Mouse (Mus musculus) midbrain, embryonic 12.5 days (tissue): ENCODE results near the gene Ak6. TPM values are rescaled to one million over a fixed set of nuclear protein-coding genes. Genes with fewer than 3 reads are reported as not detected.

Source experiments
- ATAC-seq: fragments of 200-750 bp; cut with Nextera tagmentation; 2 replicates; pipeline ENCODE4 v1.8.0; 2017; ENCODE audit warnings: low read depth, moderate TSS enrichment, moderate library complexity; ENCODE audit not compliant: low FRiP score
- H3K27ac ChIP-seq: fragments of 300-500 bp; sonication (generic); replicated peaks from 2 replicates; pipeline ENCODE4 v1.5.1; 2016; ENCODE audit warnings: mild to moderate bottlenecking
- H3K27me3 ChIP-seq: fragments of 300-500 bp; sonication (generic); 2 replicates; pipeline ENCODE4 v1.6.1; 2016; ENCODE audit warnings: mild to moderate bottlenecking
- H3K36me3 ChIP-seq: fragments of 300-500 bp; sonication (generic); 2 replicates; pipeline ENCODE4 v1.6.1; 2016
- H3K4me1 ChIP-seq: fragments of 300-500 bp; sonication (generic); 2 replicates; pipeline ENCODE4 v1.6.1; 2016
- H3K4me2 ChIP-seq: fragments of 300-500 bp; sonication (generic); replicated peaks from 2 replicates; pipeline ENCODE4 v1.6.1; 2016; ENCODE audit warnings: mild to moderate bottlenecking, moderate library complexity
- H3K4me3 ChIP-seq: fragments of 300-500 bp; sonication (generic); 2 replicates; pipeline ENCODE4 v1.5.1; 2016; ENCODE audit warnings: mild to moderate bottlenecking
- H3K9ac ChIP-seq: fragments of 300-500 bp; sonication (generic); replicated peaks from 2 replicates; pipeline ENCODE4 v1.6.1; 2016; ENCODE audit warnings: mild to moderate bottlenecking, moderate library complexity
- H3K9me3 ChIP-seq: fragments of 300-500 bp; sonication (generic); 2 replicates; pipeline ENCODE4 v1.6.1; 2016; ENCODE audit warnings: mild to moderate bottlenecking
- WGBS: fragments of 180-500 bp; shearing (Covaris S2); methylation state at CpG from one replicate; pipeline ENCODE4 v1.1.7; 2016; 5-methylcytosine and 5-hydroxymethylcytosine counted together
- polyA plus RNA-seq: library from polyadenylated mRNA; unstranded; fragments of >200 nt; fragmentation: Nextera tagmentation; extraction: Ambion mirVana; gene quantifications from 2 replicates; pipeline ENCODE4 v1.2.1, GENCODE M21; 2016

Ak6 gene
- polyA plus RNA-seq, 1 experiment from 2014 or later, result 292 TPM

- Histone ChIP-seq H3K27me3 (0 out of 2 replicates have a peak, but pooled peaks cover under 1% of the 10 kb centered on the region), H3K4me1 (no peaks in the 10 kb centered on the region), H3K27ac (no peak overlapping the region), H3K4me2 (no peak overlapping the region), H3K9ac (no peak overlapping the region), H3K36me3 (no peaks in the 10 kb centered on the region), H3K9me3 (no peaks in the 10 kb centered on the region), H3K4me3 (no peak overlapping the region)
- no peak for ATAC-seq
- WGBS, result 92% methylated on average over 15 of the region's 15 CpGs
These were observed 25.3 kb downstream of the Ak6 start for GRCm38 (mm10) chr13:100675936-100676635.

DNA sequence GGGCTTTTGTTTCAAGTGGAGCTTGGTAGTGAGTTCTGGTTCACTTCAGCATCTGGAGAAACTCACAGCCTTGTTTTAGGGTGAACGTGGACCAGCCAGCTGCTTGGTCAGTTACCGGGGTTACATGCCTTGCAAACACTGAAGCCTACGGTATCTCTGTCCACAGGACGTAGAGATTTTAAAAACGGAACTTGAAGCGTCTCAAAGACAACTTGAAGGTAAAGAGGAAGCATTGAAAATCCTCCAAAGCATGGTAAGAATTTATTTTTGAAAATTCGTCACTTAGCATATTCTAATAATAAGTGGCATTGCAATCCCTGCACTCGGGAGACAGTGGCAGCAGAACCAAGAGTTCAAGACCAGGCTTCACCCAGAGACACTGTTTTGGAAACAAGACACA, 30.8 kb downstream of the Ak6 start:
- Histone ChIP-seq H3K36me3 (no peaks in the 10 kb centered on the region), H3K27me3 (no peaks in the 10 kb centered on the region), H3K4me1 (no peaks in the 10 kb centered on the region), H3K4me3 (no peak overlapping the region), H3K4me2 (no peak overlapping the region), H3K9me3 (no peaks in the 10 kb centered on the region), H3K9ac (no peak overlapping the region), H3K27ac (no peak overlapping the region)
- WGBS, result 90% methylated on average over 8 of the region's 8 CpGs
- ATAC-seq, result no peak

DNA sequence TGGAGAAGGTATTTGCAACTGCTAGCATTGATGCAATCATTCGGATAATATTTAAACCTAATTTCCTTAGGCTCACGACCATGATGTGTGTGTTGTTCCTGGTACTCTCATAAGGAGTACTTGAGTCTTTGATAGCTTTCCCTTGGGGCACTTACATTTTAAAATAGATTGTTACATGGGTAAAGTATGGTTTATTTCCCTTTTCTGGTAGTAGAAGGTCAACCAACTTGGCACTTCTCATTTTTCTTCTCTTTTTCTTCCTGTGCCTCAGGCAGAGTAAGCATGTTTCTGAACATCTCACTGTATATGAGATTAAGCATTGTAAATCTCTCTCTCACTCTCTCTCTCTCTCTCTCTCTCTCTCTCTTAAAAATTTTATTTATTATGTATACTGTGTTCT, 32.1 kb downstream of the Ak6 start:
- Histone ChIP-seq H3K4me3 (no peak overlapping the region), H3K4me1 (no peaks in the 10 kb centered on the region), H3K9ac (no peak overlapping the region), H3K27ac (no peak overlapping the region), H3K9me3 (no peaks in the 10 kb centered on the region), H3K27me3 (no peaks in the 10 kb centered on the region), H3K4me2 (no peak overlapping the region), H3K36me3 (no peaks in the 10 kb centered on the region)
- no peak for ATAC-seq
- 83% methylated on average over 2 of the region's 2 CpGs for WGBS

DNA sequence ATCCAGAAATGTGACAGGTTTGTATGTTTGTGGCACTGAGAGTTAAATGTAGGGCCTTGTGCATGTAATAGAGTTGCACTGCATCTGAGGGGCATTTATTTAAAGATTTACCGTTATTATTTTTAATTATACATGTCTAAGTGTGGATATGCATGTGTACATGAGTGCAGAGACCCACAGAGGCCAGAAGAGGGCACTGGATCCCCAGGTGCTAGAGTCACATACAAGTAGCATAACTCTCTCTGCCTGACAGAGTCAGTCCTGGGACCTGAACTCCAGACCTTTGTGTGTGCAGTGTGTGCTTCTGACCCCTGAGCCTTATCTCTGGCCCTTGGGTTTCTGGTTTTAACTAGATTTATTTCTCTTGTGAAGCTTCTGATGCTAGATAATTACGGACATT, 33.6 kb downstream of the Ak6 start:
- Histone ChIP-seq H3K9ac (no peak overlapping the region), H3K4me3 (no peak overlapping the region), H3K4me2 (no peak overlapping the region), H3K36me3 (no peaks in the 10 kb centered on the region), H3K27ac (no peak overlapping the region), H3K9me3 (no peaks in the 10 kb centered on the region), H3K27me3 (no peaks in the 10 kb centered on the region), H3K4me1 (no peaks in the 10 kb centered on the region)
- no peak for ATAC-seq
- 74% methylated on average over 2 of the region's 2 CpGs for WGBS

DNA sequence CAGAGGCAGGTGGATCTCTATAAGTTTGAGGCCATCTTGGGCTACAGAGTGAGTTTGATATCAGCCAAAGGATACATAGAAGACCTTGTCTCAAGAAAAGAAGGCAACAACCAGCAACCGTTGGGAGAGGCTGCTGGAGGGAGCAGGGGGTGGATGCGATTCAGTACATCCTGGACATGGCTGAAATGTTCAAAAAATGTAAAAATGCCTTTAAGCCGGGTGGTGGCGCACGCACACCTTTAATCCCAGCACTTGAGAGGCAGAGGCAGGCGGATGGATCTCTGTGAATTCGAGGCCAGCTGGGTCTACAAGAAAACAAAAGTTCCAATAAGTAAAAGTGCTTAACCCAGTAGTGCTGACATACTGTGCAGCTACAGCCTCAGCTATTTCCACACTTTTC, 36.7 kb downstream of the Ak6 start:
- no peaks in the 10 kb centered on the region for H3K36me3 ChIP-seq
- no peak for ATAC-seq
- no peaks in the 10 kb centered on the region for H3K4me1 ChIP-seq
- H3K4me3 ChIP-seq, result no peak overlapping the region
- no peaks in the 10 kb centered on the region for H3K9me3 ChIP-seq
- no peak overlapping the region for H3K27ac ChIP-seq
- no peak overlapping the region for H3K4me2 ChIP-seq
- WGBS, result 66% methylated on average over 7 of the region's 7 CpGs
- H3K9ac ChIP-seq, result no peak overlapping the region
- H3K27me3 ChIP-seq, result no peaks in the 10 kb centered on the region

- no peak for ATAC-seq
- no peaks in the 10 kb centered on the region for H3K4me1 ChIP-seq
- H3K27ac ChIP-seq, result no peak overlapping the region
- no peak overlapping the region for H3K4me2 ChIP-seq
- WGBS, result 96% methylated on average over 3 of the region's 3 CpGs
- no peaks in the 10 kb centered on the region for H3K9me3 ChIP-seq
- no peaks in the 10 kb centered on the region for H3K27me3 ChIP-seq
- no peak overlapping the region for H3K4me3 ChIP-seq
- no peak overlapping the region for H3K9ac ChIP-seq
- H3K36me3 ChIP-seq, result peaks cover 37% of the 10 kb centered on the region
These were observed 46.8 kb downstream of the Ak6 start for GRCm38 (mm10) chr13:100697541-100697940.

DNA sequence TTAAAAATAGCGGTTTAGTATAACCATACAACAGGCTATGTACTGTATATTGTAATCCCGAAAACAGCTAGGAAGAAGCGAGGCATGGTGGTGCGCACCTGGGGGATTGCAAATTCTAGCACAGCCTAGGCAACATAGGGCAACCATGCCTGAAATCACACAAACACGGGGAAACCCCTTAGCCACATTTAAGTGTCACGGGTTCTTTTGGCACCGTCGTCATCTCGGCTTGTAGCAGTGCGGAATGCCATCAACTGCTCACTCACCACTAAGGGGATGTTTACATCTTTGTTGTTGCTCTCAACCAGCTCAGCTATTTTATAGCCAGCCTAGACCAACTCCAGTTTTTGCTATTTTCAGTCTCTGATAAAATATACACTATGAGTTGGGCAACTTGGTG, 48.1 kb downstream of the Ak6 start:
- ATAC-seq, result no peak
- Histone ChIP-seq H3K4me3 (no peak overlapping the region), H3K36me3 (peaks cover 49% of the 10 kb centered on the region), H3K27ac (no peak overlapping the region), H3K27me3 (no peaks in the 10 kb centered on the region), H3K9me3 (no peaks in the 10 kb centered on the region), H3K9ac (no peak overlapping the region), H3K4me1 (no peaks in the 10 kb centered on the region), H3K4me2 (no peak overlapping the region)
- WGBS, result 97% methylated on average over 10 of the region's 10 CpGs

- Histone ChIP-seq H3K9me3 (no peaks in the 10 kb centered on the region), H3K4me1 (no peaks in the 10 kb centered on the region), H3K27me3 (no peaks in the 10 kb centered on the region), H3K9ac (no peak overlapping the region), H3K4me2 (no peak overlapping the region), H3K27ac (no peak overlapping the region), H3K36me3 (peaks cover 76% of the 10 kb centered on the region), H3K4me3 (no peak overlapping the region)
- 97% methylated on average over 2 of the region's 2 CpGs for WGBS
- ATAC-seq, result no peak
These were observed 52.7 kb downstream of the Ak6 start for GRCm38 (mm10) chr13:100703468-100703867.

GRCm38 (mm10) chr13:100706206-100706605, 55.4 kb downstream of the Ak6 start:
- no peaks in the 10 kb centered on the region for H3K27me3 ChIP-seq
- no peak overlapping the region for H3K4me2 ChIP-seq
- ATAC-seq, result no peak
- H3K4me1 ChIP-seq, result no peaks in the 10 kb centered on the region
- H3K9ac ChIP-seq, result no peak overlapping the region
- H3K27ac ChIP-seq, result no peak overlapping the region
- H3K4me3 ChIP-seq, result no peak overlapping the region
- WGBS, result 97% methylated on average over 7 of the region's 7 CpGs
- no peaks in the 10 kb centered on the region for H3K9me3 ChIP-seq
- peaks cover 83% of the 10 kb centered on the region for H3K36me3 ChIP-seq

GRCm38 (mm10) chr13:100715467-100715866, 64.7 kb downstream of the Ak6 start:
- H3K9me3 ChIP-seq, result no peaks in the 10 kb centered on the region

More at GRCm38 (mm10) chr13:100715467-100715866, 64.7 kb downstream of the Ak6 start:
- WGBS, result 97% methylated on average over 6 of the region's 6 CpGs
- no peak overlapping the region for H3K4me2 ChIP-seq
- peaks cover 70% of the 10 kb centered on the region for H3K36me3 ChIP-seq
- no peaks in the 10 kb centered on the region for H3K27me3 ChIP-seq
- no peaks in the 10 kb centered on the region for H3K4me1 ChIP-seq
- no peak for ATAC-seq
- no peak overlapping the region for H3K4me3 ChIP-seq
- no peak overlapping the region for H3K9ac ChIP-seq
- no peak overlapping the region for H3K27ac ChIP-seq

Other genes with a start within 250 kb of the Ak6 start
- gene Naip1, start 198.1 kb upstream of the Ak6 start, polyA plus RNA-seq, result not detected in 2 replicates
- 81.9 and 88.8 TPM in 2 replicates for gene Gtf2h2, start 158.4 kb upstream of the Ak6 start, polyA plus RNA-seq
- 2.9 and 3.3 TPM in 2 replicates for gene Ocln, start 98.3 kb upstream of the Ak6 start, polyA plus RNA-seq
- 1.9 and 2.0 TPM in 2 replicates for gene Marveld2, start 34.0 kb upstream of the Ak6 start, polyA plus RNA-seq
- 22.5 and 23.7 TPM in 2 replicates for gene Rad17, start 72 bp downstream of the Ak6 start, polyA plus RNA-seq
- 17.8 and 22.1 TPM in 2 replicates for gene Taf9, start 600 bp downstream of the Ak6 start, polyA plus RNA-seq
- 2.5 and 3.1 TPM in 2 replicates for gene Ccdc125, start 18.7 kb downstream of the Ak6 start, polyA plus RNA-seq
- 63.2 and 67.5 TPM in 2 replicates for gene Cdk7, start 80.0 kb downstream of the Ak6 start, polyA plus RNA-seq
- gene Mrps36, start 93.7 kb downstream of the Ak6 start, polyA plus RNA-seq, result 125 and 135 TPM in 2 replicates
- gene Cenph, start 124.9 kb downstream of the Ak6 start, polyA plus RNA-seq, result 34.0 and 35.0 TPM in 2 replicates
- 278 and 279 TPM in 2 replicates for gene Ccnb1, start 135.6 kb downstream of the Ak6 start, polyA plus RNA-seq
- 40.9 and 43.2 TPM in 2 replicates for gene Slc30a5, start 182.4 kb downstream of the Ak6 start, polyA plus RNA-seq